Mouse (Mus musculus): ENCODE data around the gene Usp24. TPM values are rescaled to one million over a fixed set of nuclear protein-coding genes. Genes with fewer than 3 reads are reported as not detected.

The Usp24 gene
- total and polyA plus RNA-seq, 3 experiments, result 11.6 to 51.1 (median 44.5) TPM

DNA sequence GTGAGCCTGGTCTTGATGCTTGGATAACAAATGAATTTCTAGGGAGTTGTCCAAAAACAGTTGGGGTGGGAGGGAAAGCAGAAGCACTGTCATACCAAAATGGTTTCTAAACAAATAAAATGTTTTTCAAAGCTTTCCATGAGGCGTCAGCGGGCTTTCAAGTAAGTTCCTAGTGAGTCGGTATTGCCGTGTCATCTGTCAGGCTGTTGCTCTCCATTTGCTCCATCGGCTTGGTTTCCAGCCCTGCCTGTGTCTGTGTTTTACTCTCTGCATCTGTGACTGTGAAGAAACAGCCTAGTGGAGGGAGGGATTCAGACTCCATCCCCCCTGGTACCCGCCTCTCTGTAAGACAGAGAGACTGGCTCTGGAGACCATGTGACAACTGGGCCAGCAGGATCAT, 103.8 kb downstream of the Usp24 start:
- Histone ChIP-seq H3K4me3 (no peak overlapping the region), H3K79me2 (replicated peaks; ENCODE audit: control insufficient read depth, insufficient read depth, low read length) (no peaks in the 10 kb centered on the region), H3K9ac (ENCODE audit: low read depth, low read length) (no peak overlapping the region), H3K27me3 (ENCODE audit: control insufficient read depth, insufficient read depth, low read length) (no peaks in the 10 kb centered on the region), H3K4me1 (ENCODE audit: control insufficient read depth, insufficient read depth, low read length) (no peaks in the 10 kb centered on the region), H3K27ac (no peak overlapping the region), H3K36me3 (ENCODE audit: control insufficient read depth, insufficient read depth, low read length) (peaks cover 2% of the 10 kb centered on the region; the same call in 1 of the 2 replicates)
- 93% methylated on average over 6 of the region's 6 CpGs for WGBS
- TF ChIP-seq CTCF (IDR thresholded peaks at IDR 0.05) (no peak), EP300 (IDR thresholded peaks at IDR 0.05; ENCODE audit: insufficient read depth, low read depth, low read length) (no peak), POLR2A (IDR thresholded peaks at IDR 0.05; ENCODE audit: insufficient read depth, low read depth, low read length) (no peak)
- intact Hi-C loops (cut with DNase I), result no loop called here
- DNase-seq, result no peak

DNA sequence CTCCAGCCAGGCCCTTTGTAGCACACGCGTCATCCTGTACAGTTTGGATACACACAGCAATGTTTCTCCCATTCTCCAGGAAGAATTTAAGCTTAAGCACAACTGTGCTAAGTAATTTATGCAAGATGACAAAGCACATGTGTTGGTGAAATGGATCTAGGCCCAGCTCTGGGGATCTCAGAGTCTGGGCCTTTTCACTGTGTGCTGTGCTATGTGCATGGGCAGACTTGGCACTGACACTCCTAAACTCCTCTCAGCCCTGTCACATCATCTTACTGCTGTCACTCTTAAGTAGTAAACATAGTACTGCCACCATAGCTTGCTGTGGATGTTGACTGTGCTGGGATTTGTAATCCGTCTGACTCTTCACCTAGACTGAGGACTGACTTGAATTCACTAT, 106.6 kb downstream of the Usp24 start:
- no peaks in the 10 kb centered on the region for H3K79me2 ChIP-seq (replicated peaks; ENCODE audit: control insufficient read depth, insufficient read depth, low read length)
- no peaks in the 10 kb centered on the region for H3K4me1 ChIP-seq (ENCODE audit: control insufficient read depth, insufficient read depth, low read length)
- no peak overlapping the region for H3K9ac ChIP-seq (ENCODE audit: low read depth, low read length)
- H3K27ac ChIP-seq, result no peak overlapping the region
- H3K4me3 ChIP-seq, result no peak overlapping the region
- intact Hi-C loops (cut with DNase I), result no loop called here
- no peak for TF ChIP-seq EP300 (IDR thresholded peaks at IDR 0.05; ENCODE audit: insufficient read depth, low read depth, low read length)
- no peak for TF ChIP-seq CTCF (IDR thresholded peaks at IDR 0.05)
- no peak for TF ChIP-seq POLR2A (IDR thresholded peaks at IDR 0.05; ENCODE audit: insufficient read depth, low read depth, low read length)
- WGBS, result 95% methylated on average over 3 of the region's 3 CpGs
- no peaks in the 10 kb centered on the region for H3K27me3 ChIP-seq (ENCODE audit: control insufficient read depth, insufficient read depth, low read length)
- no peak for DNase-seq
- H3K36me3 ChIP-seq (ENCODE audit: control insufficient read depth, insufficient read depth, low read length), result peaks cover 4% of the 10 kb centered on the region

DNA sequence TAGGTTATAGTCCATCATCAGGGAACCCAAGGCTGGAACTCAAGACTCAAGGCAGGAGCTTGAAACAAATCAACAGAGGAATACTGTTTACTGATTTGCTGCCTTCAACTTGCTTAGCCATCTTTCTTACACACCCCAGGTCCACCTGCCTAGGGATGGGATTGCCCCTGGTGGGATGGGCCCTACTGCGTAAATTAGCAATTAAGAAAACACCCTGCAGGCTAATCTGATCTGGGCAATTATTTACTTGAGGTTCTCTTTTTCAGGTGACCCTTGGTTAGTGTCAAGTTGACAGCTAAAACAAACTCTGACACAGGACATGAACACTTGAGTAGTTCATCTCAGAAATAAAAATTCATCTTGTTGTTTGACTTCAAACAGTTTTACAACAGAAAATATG, 108.5 kb downstream of the Usp24 start:
- H3K27ac ChIP-seq, result no peak overlapping the region
- no peaks in the 10 kb centered on the region for H3K27me3 ChIP-seq (ENCODE audit: control insufficient read depth, insufficient read depth, low read length)
- 100% methylated on average over 1 of the region's 1 CpGs for WGBS
- no peak overlapping the region for H3K9ac ChIP-seq (ENCODE audit: low read depth, low read length)
- TF ChIP-seq POLR2A (IDR thresholded peaks at IDR 0.05; ENCODE audit: insufficient read depth, low read depth, low read length) (no peak), CTCF (IDR thresholded peaks at IDR 0.05) (no peak), EP300 (IDR thresholded peaks at IDR 0.05; ENCODE audit: insufficient read depth, low read depth, low read length) (no peak)
- DNase-seq, result no peak
- peaks cover 6% of the 10 kb centered on the region for H3K36me3 ChIP-seq (ENCODE audit: control insufficient read depth, insufficient read depth, low read length)
- intact Hi-C loops (cut with DNase I), result no loop called here
- no peaks in the 10 kb centered on the region for H3K4me1 ChIP-seq (ENCODE audit: control insufficient read depth, insufficient read depth, low read length)
- no peak overlapping the region for H3K4me3 ChIP-seq
- H3K79me2 ChIP-seq (replicated peaks; ENCODE audit: control insufficient read depth, insufficient read depth, low read length), result no peaks in the 10 kb centered on the region

DNA sequence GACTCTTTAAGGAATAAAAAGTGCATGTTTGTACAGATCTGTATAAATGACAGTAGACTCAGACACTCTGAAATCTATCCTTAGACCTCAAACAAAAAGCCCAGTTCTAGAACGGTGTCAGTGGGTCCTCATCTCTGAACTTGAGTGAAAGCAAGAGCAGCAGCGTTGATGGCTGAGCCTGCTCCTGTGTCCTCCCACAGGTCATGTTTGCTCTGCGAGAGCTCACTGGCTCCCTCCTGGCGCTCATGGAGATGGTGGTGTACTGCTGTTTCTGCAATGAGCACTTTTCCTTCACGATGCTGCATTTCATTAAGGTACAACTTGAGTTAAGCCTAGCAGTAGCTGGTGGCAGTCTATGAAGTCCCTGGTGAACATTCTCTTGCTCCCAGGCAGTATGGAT, 110.3 kb downstream of the Usp24 start:
- H3K4me1 ChIP-seq (ENCODE audit: control insufficient read depth, insufficient read depth, low read length), result no peaks in the 10 kb centered on the region
- peaks cover 8% of the 10 kb centered on the region for H3K36me3 ChIP-seq (ENCODE audit: control insufficient read depth, insufficient read depth, low read length)
- H3K9ac ChIP-seq (ENCODE audit: low read depth, low read length), result no peak overlapping the region
- H3K27ac ChIP-seq, result no peak overlapping the region
- intact Hi-C loops (cut with DNase I), result no loop called here
- no peak for TF ChIP-seq CTCF (IDR thresholded peaks at IDR 0.05)
- no peak for TF ChIP-seq POLR2A (IDR thresholded peaks at IDR 0.05; ENCODE audit: insufficient read depth, low read depth, low read length)
- TF ChIP-seq EP300 (IDR thresholded peaks at IDR 0.05; ENCODE audit: insufficient read depth, low read depth, low read length), result no peak
- no peaks in the 10 kb centered on the region for H3K79me2 ChIP-seq (replicated peaks; ENCODE audit: control insufficient read depth, insufficient read depth, low read length)
- 78% methylated on average over 5 of the region's 5 CpGs for WGBS
- H3K27me3 ChIP-seq (ENCODE audit: control insufficient read depth, insufficient read depth, low read length), result no peaks in the 10 kb centered on the region
- DNase-seq, result no peak
- H3K4me3 ChIP-seq, result no peak overlapping the region

DNA sequence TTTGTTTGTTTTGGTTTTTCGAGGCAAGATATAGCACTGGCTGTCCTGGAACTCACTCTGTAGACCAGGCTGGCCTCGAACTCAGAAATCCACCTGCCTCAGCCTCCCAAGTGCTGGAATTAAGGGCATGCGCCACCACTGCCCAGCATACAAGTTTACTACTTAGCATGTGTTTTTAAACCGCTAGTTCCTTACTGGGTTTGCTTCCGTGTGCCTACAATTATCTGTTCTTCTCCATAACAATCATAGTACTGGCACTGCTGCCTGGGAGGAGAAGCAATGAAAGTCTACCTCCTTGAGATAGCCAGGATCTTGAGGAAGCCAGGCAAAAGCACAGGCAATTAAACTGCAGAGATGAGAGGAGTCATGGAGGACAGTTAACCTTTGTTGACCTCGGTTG, 112.6 kb downstream of the Usp24 start:
- Histone ChIP-seq H3K4me1 (ENCODE audit: control insufficient read depth, insufficient read depth, low read length) (no peaks in the 10 kb centered on the region), H3K27ac (no peak overlapping the region), H3K27me3 (ENCODE audit: control insufficient read depth, insufficient read depth, low read length) (no peaks in the 10 kb centered on the region), H3K4me3 (no peak overlapping the region), H3K9ac (ENCODE audit: low read depth, low read length) (no peak overlapping the region), H3K36me3 (ENCODE audit: control insufficient read depth, insufficient read depth, low read length) (peaks cover 12% of the 10 kb centered on the region), H3K79me2 (replicated peaks; ENCODE audit: control insufficient read depth, insufficient read depth, low read length) (no peaks in the 10 kb centered on the region)
- DNase-seq, result no peak
- WGBS, result 90% methylated on average over 6 of the region's 6 CpGs
- intact Hi-C loops (cut with DNase I), result no loop called here
- TF ChIP-seq EP300 (IDR thresholded peaks at IDR 0.05; ENCODE audit: insufficient read depth, low read depth, low read length), result no peak
- no peak for TF ChIP-seq CTCF (IDR thresholded peaks at IDR 0.05)
- TF ChIP-seq POLR2A (IDR thresholded peaks at IDR 0.05; ENCODE audit: insufficient read depth, low read depth, low read length), result no peak

DNA sequence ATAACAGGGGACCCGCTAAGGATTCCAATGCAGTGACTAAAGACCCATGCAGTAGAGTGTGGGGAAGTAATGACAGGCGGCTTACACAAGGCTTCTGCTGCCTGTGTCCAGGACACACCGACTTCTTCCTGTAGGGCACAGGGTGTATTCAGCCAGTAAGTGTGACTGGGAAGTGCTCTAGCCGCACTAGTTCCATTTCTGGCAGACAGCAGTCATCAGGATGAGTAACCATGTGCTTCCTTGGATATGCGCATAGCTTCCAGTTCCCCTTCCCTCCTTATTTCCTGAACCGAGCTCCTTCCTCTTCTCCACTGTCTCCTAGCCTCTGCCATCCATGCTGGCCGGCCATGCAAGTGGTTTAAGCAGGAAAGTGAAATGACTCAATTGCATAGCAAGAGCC, 113.1 kb downstream of the Usp24 start:
- DNase-seq, result no peak
- Histone ChIP-seq H3K36me3 (ENCODE audit: control insufficient read depth, insufficient read depth, low read length) (peaks cover 12% of the 10 kb centered on the region), H3K27me3 (ENCODE audit: control insufficient read depth, insufficient read depth, low read length) (no peaks in the 10 kb centered on the region), H3K79me2 (replicated peaks; ENCODE audit: control insufficient read depth, insufficient read depth, low read length) (no peaks in the 10 kb centered on the region), H3K4me3 (no peak overlapping the region), H3K9ac (ENCODE audit: low read depth, low read length) (no peak overlapping the region), H3K27ac (no peak overlapping the region), H3K4me1 (ENCODE audit: control insufficient read depth, insufficient read depth, low read length) (no peaks in the 10 kb centered on the region)
- 57% methylated on average over 7 of the region's 7 CpGs for WGBS
- TF ChIP-seq EP300 (IDR thresholded peaks at IDR 0.05; ENCODE audit: insufficient read depth, low read depth, low read length) (no peak), POLR2A (IDR thresholded peaks at IDR 0.05; ENCODE audit: insufficient read depth, low read depth, low read length) (no peak), CTCF (IDR thresholded peaks at IDR 0.05) (no peak)
- intact Hi-C loops (cut with DNase I), result no loop called here

Data from heart, adult 2 months (tissue).